Mouse (Mus musculus): ENCODE results near the gene Atad2b. TPM values are rescaled to one million over a fixed set of nuclear protein-coding genes. Genes with fewer than 3 reads are reported as not detected.
"Not testable (repeated sequence)": the region's sequence is repeated elsewhere in the genome, so short reads cannot be mapped to it uniquely, and the experiment has no call there.

Gene Atad2b
- polyA plus RNA-seq, 1 experiment from 2014 or later, result 14.7 TPM

- H3K27ac ChIP-seq; H3K4me3 ChIP-seq; H3K27me3 ChIP-seq; H3K4me1 ChIP-seq; H3K4me2 ChIP-seq; ATAC-seq; H3K9me3 ChIP-seq (replicated peaks); H3K9ac ChIP-seq: not testable (repeated sequence)
- H3K36me3 ChIP-seq (ENCODE audit: poor library complexity, severe bottlenecking), result peaks cover 12% of the 10 kb centered on the region
- 72% methylated on average over 2 of the region's 2 CpGs for WGBS
Observed at GRCm38 (mm10) chr12:5008638-5009037, 91.5 kb downstream of the Atad2b start.

- 77% methylated on average over 10 of the region's 10 CpGs for WGBS
- Histone ChIP-seq H3K4me2 (no peak overlapping the region), H3K4me3 (no peak overlapping the region), H3K9me3 (replicated peaks) (no peaks in the 10 kb centered on the region), H3K27me3 (no peaks in the 10 kb centered on the region), H3K9ac (no peak overlapping the region), H3K4me1 (no peaks in the 10 kb centered on the region), H3K36me3 (ENCODE audit: poor library complexity, severe bottlenecking) (peaks cover 26% of the 10 kb centered on the region), H3K27ac (peak overlapping the region; percentile 25; the same call in 1 of the 2 replicates)
- 0 out of 2 replicates have a peak, but pooled peaks have one; percentile 41 for ATAC-seq
Observed at GRCm38 (mm10) chr12:5025226-5025861, 108.2 kb downstream of the Atad2b start.

DNA sequence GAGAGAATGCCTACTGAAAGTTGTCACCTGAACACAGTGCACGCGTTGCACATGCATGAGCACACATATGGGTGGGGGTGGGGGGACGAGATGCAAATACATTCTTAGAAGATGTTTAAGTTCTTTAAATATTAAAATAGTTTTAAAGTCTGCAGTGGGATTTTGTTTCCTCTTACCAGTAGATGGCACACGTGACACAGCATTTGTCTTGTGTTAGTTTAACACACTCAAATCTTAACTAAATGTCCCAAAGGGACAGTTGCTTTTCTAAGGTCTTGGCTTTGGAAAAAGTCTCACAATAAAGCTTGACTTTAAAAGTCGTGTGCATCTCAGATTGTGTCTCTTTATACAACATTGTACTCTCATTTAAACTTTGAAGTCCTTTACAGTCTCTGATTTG lies 111.9 kb downstream of the Atad2b start:
- WGBS, result 89% methylated on average over 5 of the region's 5 CpGs
- no peaks in the 10 kb centered on the region for H3K4me1 ChIP-seq

DNA sequence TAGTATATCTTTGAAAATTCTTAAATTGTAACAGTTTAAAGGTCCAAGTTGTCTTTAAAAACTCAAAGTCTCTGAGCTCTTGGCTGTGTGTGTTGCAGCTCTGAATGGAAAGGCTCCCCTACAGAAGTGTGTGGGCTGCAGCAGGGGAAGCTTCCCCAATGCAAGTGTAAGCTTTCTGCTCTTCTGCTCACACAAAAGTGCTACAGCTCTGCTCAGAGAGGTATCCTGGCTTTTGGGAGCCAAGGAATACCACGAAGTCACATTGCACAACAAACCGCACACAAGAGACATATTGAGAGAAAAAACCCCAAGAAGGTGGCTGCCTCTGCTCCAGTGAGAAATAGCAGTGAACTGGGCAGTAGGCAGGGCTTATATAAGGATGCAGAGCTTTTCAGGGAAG lies 120.9 kb downstream of the Atad2b start:
- 94% methylated on average over 2 of the region's 2 CpGs for WGBS
- Histone ChIP-seq H3K9me3 (replicated peaks) (no peaks in the 10 kb centered on the region), H3K36me3 (ENCODE audit: poor library complexity, severe bottlenecking) (peaks cover 56% of the 10 kb centered on the region), H3K27ac (no peak overlapping the region), H3K4me1 (no peaks in the 10 kb centered on the region), H3K9ac (no peak overlapping the region), H3K4me2 (no peak overlapping the region), H3K27me3 (no peaks in the 10 kb centered on the region), H3K4me3 (no peak overlapping the region)
- ATAC-seq, result no peak

More for the DNA sequence above, 111.9 kb downstream of the Atad2b start:
- peaks cover 45% of the 10 kb centered on the region for H3K36me3 ChIP-seq (ENCODE audit: poor library complexity, severe bottlenecking)
- ATAC-seq, result no peak
- H3K9me3 ChIP-seq (replicated peaks), result no peaks in the 10 kb centered on the region
- no peak overlapping the region for H3K27ac ChIP-seq
- no peak overlapping the region for H3K4me3 ChIP-seq
- H3K27me3 ChIP-seq, result no peaks in the 10 kb centered on the region
- no peak overlapping the region for H3K4me2 ChIP-seq
- no peak overlapping the region for H3K9ac ChIP-seq

DNA sequence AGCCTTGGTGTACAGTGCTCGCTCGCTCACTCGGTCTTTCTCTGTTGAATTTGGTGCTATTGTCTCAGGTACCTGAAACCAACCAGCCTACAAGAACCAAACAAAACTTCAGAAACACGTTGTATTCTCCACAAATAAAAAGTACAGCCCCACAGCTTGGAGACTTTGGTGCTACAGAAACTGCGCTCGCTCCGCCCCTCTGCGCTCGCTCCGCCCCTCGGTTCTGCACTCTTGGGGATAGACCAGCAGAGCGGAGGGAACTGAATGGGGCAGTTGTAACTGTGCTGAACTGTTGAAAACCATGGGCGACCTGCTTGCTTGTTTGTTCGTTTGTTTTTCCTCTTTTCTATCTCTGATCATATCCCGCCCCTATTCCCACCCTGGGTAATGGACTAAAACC lies 127.0 kb downstream of the Atad2b start:
- 88% methylated on average over 15 of the region's 15 CpGs for WGBS
- H3K4me3 ChIP-seq, result no peak overlapping the region
- no peak for ATAC-seq

GRCm38 (mm10) chr12:5048104-5048503 lies 131.0 kb downstream of the Atad2b start:
- Histone ChIP-seq H3K9me3 (replicated peaks) (peaks cover 22% of the 10 kb centered on the region), H3K27me3 (no peaks in the 10 kb centered on the region), H3K4me2 (no peak overlapping the region), H3K4me1 (no peaks in the 10 kb centered on the region), H3K27ac (no peak overlapping the region), H3K36me3 (ENCODE audit: poor library complexity, severe bottlenecking) (peaks cover 14% of the 10 kb centered on the region; the same call in 1 of the 2 replicates), H3K4me3 (no peak overlapping the region), H3K9ac (no peak overlapping the region)
- ATAC-seq, result no peak
- 90% methylated on average over 4 of the region's 4 CpGs for WGBS

More for the DNA sequence above, 127.0 kb downstream of the Atad2b start:
- Histone ChIP-seq H3K27ac (no peak overlapping the region), H3K36me3 (ENCODE audit: poor library complexity, severe bottlenecking) (peaks cover 28% of the 10 kb centered on the region; the same call in 1 of the 2 replicates), H3K27me3 (no peaks in the 10 kb centered on the region), H3K9me3 (replicated peaks) (no peaks in the 10 kb centered on the region), H3K9ac (no peak overlapping the region), H3K4me1 (no peaks in the 10 kb centered on the region), H3K4me2 (no peak overlapping the region)

DNA sequence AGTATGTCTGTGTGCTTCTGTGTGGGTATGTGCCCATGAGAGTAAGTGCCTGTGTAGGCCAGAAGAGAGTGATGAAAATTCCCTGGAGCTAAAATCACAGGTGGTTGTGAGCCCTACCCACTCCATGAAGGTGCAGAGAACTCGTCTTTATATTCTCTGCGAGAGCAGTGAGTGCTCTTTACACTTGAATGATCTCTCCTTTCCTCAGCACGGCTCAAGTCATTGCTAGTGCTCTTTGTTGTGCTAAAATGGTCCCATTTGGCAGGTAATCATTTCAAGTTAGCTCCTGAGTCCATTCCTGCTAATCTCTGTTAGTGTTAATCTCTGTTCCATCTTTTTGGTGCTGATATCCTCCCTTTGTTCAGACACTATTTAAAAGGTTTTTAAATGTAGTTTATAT lies 150.4 kb downstream of the Atad2b start:
- Histone ChIP-seq H3K27me3 (no peaks in the 10 kb centered on the region), H3K4me1 (no peaks in the 10 kb centered on the region), H3K36me3 (ENCODE audit: poor library complexity, severe bottlenecking) (no peaks in the 10 kb centered on the region), H3K27ac (no peak overlapping the region), H3K9ac (no peak overlapping the region), H3K9me3 (replicated peaks) (no peaks in the 10 kb centered on the region), H3K4me3 (no peak overlapping the region), H3K4me2 (no peak overlapping the region)
- WGBS, result 38% methylated on average over 3 of the region's 3 CpGs
- ATAC-seq, result no peak

DNA sequence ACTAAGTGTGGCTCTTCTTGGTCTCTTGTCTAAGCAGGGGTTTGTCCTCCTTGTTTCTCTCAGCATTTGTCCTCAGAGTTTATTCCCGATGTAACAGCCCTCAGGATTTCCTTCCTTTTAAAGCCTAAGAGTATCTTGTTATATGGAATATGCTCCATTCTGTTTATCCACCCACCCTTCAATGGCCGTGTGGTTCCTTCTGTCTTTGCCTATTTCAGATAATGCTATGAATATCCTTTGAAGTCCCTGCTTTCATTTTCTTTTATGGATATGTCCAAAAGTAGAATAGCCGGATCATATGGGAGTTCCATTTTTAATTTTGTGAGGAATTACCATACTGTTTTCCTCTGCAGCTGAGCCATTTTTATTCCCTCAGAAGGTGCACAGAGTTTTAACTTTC lies 153.0 kb downstream of the Atad2b start:
- Histone ChIP-seq H3K9ac (no peak overlapping the region), H3K4me2 (no peak overlapping the region), H3K4me3 (no peak overlapping the region), H3K9me3 (replicated peaks) (no peaks in the 10 kb centered on the region), H3K27ac (no peak overlapping the region), H3K4me1 (no peaks in the 10 kb centered on the region), H3K36me3 (ENCODE audit: poor library complexity, severe bottlenecking) (no peaks in the 10 kb centered on the region), H3K27me3 (no peaks in the 10 kb centered on the region)
- 85% methylated on average over 3 of the region's 3 CpGs for WGBS
- no peak for ATAC-seq

DNA sequence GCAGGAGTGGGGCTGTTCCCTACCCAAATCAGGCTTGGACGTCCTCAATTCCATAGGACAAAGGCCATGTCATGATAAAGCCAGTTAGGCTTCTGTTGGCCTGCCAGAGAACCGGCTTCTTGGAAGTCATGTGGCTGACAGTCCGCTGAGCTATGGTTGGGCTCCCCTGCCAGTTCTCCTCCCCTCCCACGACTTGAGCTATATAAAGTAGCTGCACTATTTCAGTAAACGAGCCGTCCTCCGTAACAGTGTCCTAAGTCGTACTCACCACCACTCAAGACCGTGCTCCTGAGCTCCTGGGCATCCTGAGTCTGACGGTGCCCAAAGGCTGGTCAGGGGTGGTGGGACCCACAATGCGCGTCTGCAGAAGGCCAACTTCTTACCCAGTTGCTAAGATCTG lies 156.0 kb downstream of the Atad2b start:
- H3K36me3 ChIP-seq (ENCODE audit: poor library complexity, severe bottlenecking), result no peaks in the 10 kb centered on the region
- H3K4me2 ChIP-seq, result no peak overlapping the region
- no peaks in the 10 kb centered on the region for H3K27me3 ChIP-seq
- H3K4me3 ChIP-seq, result no peak overlapping the region
- H3K27ac ChIP-seq, result no peak overlapping the region
- H3K4me1 ChIP-seq, result no peaks in the 10 kb centered on the region
- no peak for ATAC-seq
- H3K9ac ChIP-seq, result no peak overlapping the region
- no peaks in the 10 kb centered on the region for H3K9me3 ChIP-seq (replicated peaks)
- 90% methylated on average over 12 of the region's 12 CpGs for WGBS

DNA sequence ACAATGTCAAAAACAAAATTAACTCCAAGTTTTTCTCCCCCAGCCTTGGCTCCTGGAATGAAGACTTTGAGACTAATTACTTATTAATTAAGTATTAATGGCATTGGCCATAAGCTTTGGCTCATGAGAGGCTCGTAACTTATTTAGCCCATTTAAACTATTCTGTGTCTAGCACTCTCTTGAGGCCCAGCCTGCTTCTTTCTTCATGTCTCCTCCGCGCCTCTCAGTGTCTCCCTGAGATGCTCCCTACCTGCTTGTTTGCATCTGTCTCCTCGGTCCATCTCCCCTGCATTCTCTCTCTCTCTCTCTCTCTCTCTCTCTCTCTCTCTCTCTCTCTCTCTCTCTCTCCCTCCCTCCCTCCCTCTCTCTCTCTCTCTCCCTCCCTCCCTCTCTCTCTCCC lies 164.3 kb downstream of the Atad2b start:
- Histone ChIP-seq H3K9me3 (replicated peaks) (no peaks in the 10 kb centered on the region), H3K4me2 (no peak overlapping the region), H3K36me3 (ENCODE audit: poor library complexity, severe bottlenecking) (peaks cover 53% of the 10 kb centered on the region), H3K27me3 (no peaks in the 10 kb centered on the region), H3K27ac (no peak overlapping the region), H3K4me1 (no peaks in the 10 kb centered on the region), H3K4me3 (no peak overlapping the region), H3K9ac (no peak overlapping the region)
- ATAC-seq, result no peak
- 93% methylated on average over 4 of the region's 4 CpGs for WGBS

DNA sequence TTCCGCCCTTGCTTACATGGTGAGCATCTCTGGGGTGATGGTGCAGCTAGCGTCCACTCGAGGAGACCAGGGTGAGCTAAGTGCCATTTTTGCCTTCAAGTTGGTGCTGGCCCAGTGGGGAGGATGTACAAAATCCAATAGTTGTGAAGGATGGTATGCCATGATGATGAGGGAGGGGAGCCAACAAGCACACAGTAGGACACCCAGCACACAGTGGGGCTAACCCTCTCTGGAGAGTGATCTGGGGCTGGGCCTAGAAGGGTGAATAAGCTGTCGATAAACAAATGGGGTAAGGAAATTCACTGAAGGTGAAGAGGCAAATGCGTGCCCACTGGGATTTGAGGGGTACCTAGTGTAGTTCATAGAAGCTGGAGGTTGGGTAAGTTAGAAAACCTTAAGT lies 167.6 kb downstream of the Atad2b start:
- no peaks in the 10 kb centered on the region for H3K9me3 ChIP-seq (replicated peaks)
- peaks cover 50% of the 10 kb centered on the region for H3K36me3 ChIP-seq (ENCODE audit: poor library complexity, severe bottlenecking)
- H3K4me3 ChIP-seq, result no peak overlapping the region
- H3K4me2 ChIP-seq, result no peak overlapping the region
- H3K27me3 ChIP-seq, result no peaks in the 10 kb centered on the region
- WGBS, result 95% methylated on average over 5 of the region's 5 CpGs
- no peak overlapping the region for H3K9ac ChIP-seq
- no peak for ATAC-seq
- no peak overlapping the region for H3K27ac ChIP-seq
- peaks cover 28% of the 10 kb centered on the region for H3K4me1 ChIP-seq

GRCm38 (mm10) chr12:5087787-5088519 lies 170.8 kb downstream of the Atad2b start:
- no peak overlapping the region for H3K9ac ChIP-seq
- H3K4me1 ChIP-seq, result peaks cover 47% of the 10 kb centered on the region
- 19% methylated on average over 10 of the region's 10 CpGs for WGBS
- no peaks in the 10 kb centered on the region for H3K9me3 ChIP-seq (replicated peaks)
- peaks cover 45% of the 10 kb centered on the region for H3K36me3 ChIP-seq (ENCODE audit: poor library complexity, severe bottlenecking)
- no peak overlapping the region for H3K4me3 ChIP-seq
- ATAC-seq, result peak; percentile 90
- no peaks in the 10 kb centered on the region for H3K27me3 ChIP-seq
- peak overlapping the region; percentile 11; the same call in 1 of the 2 replicates for H3K4me2 ChIP-seq
- H3K27ac ChIP-seq, result peak overlapping the region; percentile 85
